Mouse (Mus musculus) heart, postnatal 4 days (tissue): ENCODE measurements around the gene Peli1. TPM values are rescaled to one million over a fixed set of nuclear protein-coding genes. Genes with fewer than 3 reads are reported as not detected.

Experiments used
- DNase-seq: peaks from one replicate; pipeline ENCODE4 v3.0.0; 2021
- total RNA-seq, 2 experiments: library from RNA; stranded (reverse); gene quantifications; 2 replicates each; pipeline ENCODE4 v1.2.3; 2021

The Peli1 gene
- total RNA-seq: 10 to 100 TPM; 23.4 to 25.0 TPM

DNA sequence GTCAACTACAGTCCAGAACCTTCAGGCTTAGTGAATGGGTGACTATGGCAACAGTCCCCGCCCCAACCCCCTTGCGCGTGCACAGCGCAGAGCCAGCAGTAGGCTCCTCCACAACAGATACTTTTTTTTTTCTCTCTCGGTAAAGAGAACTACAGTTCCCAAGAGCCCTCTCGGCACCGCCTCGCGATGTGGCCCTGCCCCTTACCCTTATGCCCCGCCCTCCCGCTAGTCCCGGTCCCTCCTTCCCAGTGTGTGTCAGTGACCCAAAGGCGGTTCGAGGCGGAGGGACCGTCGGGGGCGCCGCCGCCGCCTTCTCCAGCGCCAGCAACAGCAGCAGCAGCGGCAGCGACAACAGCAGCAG lies at the start of gene Peli1:
Gene Peli1 (plus strand): TSS at position 225 of the 361 bp plus-strand sequence.
- DNase-seq: peak; percentile 96

DNA sequence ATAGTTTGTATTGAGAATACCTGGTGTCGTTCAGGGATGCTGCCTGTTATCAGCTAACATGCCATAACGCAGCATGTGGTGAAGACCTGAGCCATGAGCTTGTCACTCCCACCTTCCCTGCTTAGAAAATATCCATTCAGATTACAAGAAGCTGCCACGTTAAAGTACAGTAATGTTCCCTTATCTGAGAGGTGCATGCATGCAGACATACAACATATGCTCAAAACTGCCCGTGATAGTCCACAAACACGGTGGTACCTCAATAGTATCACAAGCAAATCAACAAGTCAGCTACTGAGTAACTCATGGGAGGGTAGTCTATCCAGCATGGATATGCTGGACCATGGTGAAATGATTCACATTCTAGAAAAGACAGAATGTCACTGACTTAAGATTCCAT lies 48.5 kb upstream of the Peli1 start:
- no peak for DNase-seq

DNA sequence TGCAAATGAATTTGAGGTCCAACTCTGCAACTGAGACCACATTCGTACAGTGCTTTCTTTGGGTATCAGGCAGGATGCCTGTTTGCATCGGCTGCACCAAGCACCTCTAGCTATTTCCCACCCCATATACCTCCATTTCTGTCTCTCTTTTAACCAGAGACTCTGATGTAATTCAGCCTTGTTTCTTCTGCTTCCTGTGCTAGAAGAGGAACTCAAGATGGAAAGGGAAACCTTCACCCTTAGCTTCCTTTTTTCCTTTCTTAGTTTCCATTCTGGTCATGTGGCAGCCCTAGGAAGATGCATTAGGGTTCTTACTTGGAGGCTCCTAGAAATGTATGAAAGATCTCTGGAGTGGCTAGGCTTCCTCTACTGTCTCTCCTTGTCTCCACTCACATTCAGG lies 44.9 kb upstream of the Peli1 start:
- no peak for DNase-seq

DNA sequence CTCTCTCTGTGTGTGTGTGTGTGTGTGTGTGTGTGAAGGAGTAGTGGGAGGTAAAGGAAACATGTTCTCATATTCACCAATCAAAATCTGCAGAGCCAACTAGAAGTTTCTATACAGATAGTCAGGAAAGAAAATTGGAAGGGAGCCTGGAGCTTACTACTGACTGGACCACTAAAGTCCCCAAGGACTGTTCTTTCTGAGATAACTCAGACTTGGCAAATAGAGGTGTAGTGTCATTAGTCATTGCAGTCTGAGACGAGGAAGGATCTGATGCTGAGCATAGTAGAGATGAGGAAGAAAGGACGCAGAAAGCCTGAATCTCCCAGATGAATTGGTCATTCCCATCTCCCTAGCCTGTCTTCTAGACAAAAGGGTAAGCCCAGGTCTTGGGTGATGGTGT lies 43.2 kb upstream of the Peli1 start:
- DNase-seq: no peak

DNA sequence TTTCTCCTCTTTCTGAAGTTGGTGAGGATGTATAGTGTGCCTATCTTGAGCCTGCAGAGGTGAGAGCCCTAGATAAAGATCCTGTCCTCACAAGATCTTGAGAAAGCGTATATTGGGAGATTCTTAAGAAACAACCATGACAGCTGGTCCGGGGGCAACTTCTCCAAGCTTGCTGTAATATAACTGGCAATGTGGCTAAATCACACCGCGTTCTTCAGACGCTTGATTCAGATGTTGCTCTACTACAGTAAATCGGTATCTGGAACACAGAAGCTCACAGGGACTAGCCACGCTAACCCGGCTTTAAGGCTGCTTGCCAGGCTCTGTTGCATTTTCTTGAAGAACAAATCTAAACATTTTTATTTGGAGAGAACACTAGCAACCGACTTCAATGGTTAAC lies 39.4 kb upstream of the Peli1 start:
- DNase-seq: no peak

DNA sequence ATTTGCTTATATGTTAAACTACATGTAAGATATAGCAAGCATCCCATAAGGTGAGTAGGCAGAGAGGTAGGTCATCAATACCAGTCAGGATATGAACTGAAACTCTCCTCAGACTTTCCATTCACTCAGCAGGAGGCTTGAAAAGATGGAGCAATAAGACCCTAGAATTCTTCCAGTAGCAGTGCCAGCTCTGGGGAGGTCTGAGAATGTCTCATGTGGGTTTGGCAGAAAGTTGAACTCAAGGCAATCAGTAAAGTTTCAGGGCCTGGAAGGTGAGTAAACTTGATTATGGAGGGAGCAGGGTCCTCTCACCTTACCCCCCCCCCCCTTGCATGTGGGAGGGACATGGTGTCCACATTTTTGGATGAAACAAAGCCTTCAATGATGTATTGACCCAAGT lies 36.5 kb upstream of the Peli1 start:
- no peak for DNase-seq

DNA sequence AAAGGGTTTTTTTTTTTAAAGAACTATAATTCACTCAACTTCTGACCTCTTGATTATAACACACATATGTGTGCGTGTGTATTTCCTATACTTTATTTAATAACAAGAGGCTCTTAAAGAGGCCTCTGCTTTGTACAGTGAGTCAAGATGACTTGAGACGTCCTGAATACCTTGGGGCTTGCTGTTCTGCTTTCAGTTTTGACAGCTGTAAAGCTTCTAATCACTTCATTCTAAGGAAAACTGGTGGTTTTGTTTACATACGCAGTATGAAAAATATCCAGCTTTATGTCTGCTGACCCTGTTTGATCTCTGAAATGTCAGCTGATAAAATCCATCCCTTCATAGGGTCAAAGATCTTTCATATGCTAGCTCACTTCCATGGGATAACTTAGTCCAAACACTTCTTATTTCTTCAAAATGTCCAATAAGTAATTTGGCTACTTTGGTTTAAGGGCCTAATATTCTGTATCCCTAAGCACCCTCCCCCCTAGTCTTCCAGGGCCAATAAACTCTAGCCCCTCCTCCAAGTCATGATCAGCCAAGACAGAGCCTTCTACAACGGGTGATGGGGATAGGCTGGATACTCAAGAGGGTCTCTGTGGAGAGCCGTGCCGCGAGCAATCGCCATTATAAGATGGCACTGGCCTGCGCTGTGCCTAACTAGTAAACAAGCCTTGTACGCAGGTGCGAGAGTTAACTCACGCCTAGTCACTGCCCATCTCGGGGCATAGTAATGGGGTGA lies 34.8 kb upstream of the Peli1 start:
- DNase-seq: no peak

DNA sequence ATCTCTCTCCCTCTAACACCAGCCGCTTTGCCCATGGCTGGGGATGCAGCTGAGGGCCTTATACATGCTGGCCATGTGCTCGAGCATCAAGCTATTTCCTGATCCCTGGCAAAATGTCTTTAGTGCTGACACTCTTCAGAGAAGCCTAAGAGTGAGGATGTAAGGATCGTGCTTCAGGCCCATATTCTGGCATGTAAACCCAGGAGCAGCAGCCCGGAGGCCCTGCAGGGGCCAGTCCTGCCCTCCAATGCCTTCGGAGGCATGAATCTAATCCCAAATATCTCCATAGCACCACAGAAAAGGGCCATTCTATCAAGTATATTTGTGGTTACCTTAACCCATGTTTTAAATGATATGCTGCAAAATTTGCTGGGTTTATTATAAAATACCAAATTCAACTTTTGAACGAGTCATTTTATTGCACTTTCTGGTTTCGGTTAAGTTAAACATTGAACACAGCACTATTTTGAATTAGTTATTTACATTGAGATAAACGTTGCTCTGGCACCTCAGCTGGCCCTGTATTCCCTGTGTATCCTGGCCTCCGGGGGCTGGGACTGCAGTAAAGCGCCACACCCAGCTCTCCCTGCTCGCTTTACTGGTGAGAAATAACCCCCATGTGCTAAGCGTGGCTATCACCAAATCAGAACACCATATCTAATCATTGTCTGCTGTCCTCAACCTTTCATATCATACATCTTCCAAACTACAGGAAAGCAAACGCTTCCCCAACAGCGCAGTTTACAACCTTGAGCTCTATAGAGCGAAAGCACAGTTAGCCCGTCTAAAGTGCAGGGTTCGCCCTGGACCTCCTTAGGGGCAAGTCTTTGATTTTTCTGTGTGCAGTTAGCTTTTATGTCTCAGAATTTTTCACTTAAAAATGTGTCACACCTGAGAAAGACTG lies 33.3 kb upstream of the Peli1 start:
- DNase-seq: no peak

DNA sequence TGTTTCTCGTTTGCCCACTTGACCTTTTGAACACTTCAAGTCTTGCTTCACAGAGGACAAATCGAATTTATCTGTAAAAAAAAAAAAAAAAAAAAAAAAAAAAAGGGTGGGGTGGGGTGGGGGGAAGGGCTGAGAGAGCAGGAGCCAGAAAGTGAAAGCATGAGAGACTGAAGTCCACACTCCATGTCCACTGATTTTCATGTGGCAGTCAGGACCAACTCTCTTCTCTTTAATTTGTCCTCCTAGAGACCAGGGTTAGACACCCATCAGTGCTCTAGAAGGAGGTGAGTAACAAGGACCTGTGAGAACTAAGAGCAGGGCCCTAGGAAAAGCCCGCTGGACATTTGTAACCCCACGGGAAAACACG lies 32.7 kb upstream of the Peli1 start:
- DNase-seq: no peak

DNA sequence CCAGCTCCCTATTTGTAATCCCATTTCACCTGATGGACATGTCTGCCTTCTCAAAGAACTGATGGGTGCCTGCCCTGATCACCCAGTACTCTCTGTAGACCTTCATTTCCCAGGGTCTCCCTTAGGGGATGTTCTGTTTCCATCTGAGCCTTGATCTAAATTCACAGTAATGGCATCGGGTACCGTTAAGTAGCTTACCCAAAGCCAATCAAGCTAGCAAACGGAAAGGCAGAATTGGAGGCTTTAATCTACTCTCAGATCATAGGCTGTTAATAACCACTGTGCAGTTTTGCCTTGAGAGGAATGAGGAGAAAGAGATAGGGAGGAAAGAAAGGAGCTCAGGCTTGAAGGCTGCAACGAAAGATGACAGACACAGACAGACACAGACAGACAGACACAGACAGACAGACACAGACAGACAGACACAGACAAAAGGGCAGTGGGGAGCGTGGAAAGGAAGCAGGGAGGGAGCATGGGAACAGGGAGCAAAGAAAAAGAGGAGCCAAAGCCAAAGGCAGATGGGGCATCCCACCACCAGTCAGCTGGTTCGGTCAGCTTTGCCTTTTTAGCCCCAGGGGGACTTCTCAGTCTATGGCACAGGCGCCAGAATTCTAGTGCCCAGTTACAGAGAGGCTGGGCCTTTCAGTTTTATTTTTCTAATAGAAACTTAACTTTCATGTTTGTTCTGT lies 30.6 kb upstream of the Peli1 start:
- no peak for DNase-seq

DNA sequence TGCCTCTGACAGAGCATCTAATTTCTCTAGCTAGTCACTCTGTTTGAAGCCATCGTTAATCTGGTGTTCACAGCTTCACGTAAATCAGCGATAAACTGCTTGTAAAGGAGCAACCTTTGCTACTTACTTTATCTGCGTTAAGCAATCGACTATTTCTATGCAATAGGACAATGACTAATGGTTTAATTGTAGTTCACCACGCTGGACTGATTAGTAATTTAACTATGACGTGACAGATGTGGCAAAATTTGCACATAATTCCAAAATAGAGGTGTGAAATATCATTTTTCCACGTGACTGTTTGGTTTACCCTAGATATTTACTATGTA lies 30.1 kb upstream of the Peli1 start:
- no peak for DNase-seq

DNA sequence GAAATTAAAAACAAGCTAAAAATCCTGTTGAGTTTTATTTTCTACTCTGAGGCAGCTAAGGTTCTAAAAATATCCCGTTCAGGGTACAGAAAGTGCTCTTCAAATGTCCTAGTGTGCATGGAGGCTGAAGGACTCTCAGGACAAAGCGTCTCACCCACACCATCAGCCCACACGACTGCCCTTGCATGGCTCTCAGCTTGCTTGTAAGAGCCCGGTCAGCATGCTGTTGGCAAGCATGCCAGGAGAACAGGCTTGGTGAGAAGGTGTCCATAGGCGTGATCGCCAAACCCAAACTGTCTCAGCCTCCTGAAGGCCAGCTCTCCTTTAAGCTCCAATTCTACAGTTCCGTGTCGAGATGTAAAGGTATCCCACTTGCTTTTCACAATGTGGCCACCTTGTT lies 29.7 kb upstream of the Peli1 start:
- peak; percentile 19 for DNase-seq

DNA sequence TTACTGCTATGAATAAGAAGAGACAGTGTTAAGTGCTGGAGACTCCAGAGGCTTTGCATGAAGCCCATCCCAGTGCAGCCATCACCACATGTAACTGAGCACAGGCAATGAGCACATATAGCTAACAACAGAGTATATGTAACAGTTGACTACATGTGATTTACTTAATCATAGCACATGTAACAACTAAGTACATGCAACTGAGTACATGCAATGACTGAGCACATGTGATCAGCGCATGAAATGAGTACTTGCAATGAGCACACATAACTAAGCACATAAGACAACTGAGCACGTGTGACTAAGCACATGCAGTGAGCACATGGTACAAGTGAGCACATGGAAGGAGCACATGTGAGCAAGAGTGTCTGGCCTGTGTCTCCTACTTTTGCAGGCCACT lies 29.0 kb upstream of the Peli1 start:
- DNase-seq: no peak

DNA sequence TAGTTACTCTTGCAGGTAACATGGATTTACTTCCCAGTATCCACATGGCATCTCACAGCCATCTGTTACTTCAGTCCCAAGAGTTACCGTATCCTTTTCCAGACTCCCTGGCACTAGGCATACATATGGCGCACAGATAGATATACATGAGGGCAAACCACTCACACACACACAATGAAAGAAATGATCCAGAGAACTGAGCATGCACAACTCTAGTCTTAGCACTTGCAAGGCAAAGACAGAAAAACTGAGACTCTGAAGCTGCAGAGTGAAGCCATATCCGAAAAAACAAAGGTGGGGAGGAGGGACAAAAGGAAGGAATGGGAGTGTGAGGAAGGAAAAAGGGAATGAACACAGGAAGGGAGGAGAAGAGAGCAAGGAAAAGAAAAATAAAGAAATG lies 27.8 kb upstream of the Peli1 start:
- no peak for DNase-seq

DNA sequence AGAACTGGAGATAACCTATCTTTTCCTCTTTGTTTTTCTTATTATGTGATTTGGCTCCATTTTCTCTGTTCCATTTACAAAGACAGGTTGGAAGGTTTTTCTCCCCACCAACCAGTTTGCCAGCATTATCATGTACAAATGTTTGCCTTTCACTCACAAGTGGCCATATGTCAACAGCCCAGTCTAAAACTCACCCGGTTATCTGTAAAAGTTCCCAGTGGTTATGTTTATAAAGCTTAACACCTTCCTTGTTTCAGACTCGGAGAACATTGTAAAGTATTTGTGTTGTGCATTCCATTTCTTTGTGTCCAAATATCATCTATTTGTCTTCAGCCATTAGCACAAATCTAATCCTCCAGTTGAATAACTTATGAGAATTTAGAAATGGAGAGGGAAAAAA lies 11.7 kb upstream of the Peli1 start:
- DNase-seq: no peak

DNA sequence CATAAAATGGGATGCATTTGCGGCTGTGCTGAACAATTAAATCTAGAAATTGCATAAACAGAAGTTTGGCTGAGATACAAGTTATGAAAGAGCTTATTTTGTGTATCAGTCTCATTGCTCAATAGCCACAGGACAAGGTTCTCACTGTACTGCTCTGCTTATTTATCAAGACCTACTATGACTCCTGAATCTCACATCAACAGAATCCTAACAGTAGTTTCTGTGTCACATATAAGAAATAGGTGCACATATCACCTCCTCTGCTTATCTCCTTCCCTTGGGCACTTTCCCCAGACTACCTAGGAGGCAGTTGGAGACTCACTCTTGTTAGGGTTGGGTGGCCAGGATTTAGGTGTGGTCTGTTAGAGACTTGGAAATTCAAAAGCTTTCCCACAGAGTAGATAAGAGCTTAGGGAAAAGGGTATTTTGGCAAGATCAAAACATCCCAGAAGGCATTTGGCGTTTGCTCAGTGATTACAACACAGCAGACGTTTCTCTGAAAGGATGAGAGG lies 11.2 kb upstream of the Peli1 start:
- no peak for DNase-seq

DNA sequence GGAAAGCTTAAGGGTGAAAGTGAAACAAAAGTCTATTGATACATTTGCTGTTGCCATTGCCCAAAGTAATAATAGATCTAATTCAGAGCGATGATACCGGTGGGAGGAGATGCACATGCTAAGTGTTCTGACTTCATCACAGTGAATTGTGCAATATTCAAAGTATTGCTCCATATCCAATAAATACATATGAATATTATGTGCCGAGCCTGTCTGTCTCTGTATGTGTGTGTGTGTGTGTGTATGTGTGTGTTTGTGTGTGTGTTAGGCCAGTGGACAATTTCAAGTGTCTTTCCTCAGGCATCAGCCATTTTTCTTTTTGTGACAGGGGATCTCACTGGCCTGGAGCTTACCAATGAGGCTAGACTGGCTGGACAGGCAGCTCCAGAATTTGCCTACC lies 9.9 kb upstream of the Peli1 start:
- DNase-seq: no peak

DNA sequence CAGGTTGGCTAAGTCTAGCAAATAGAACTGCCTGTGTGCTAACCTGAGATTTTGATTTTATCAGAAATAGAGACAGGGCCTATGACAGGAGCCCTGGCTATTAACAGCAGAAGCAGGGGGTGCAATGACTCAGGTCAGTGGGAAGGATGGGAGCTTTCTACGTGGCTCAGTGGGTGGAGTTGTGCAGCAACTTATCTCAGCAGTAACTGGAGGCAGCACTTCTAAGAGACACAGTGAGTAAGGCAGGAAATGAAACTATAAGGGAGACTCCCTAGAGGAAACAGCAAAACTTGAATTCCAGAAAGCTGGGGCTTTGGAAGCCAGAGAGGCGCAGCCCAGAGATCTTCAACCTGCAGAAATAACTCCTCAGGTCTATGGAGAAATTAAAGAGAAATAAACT lies 8.4 kb upstream of the Peli1 start:
- peak; percentile 20 for DNase-seq

DNA sequence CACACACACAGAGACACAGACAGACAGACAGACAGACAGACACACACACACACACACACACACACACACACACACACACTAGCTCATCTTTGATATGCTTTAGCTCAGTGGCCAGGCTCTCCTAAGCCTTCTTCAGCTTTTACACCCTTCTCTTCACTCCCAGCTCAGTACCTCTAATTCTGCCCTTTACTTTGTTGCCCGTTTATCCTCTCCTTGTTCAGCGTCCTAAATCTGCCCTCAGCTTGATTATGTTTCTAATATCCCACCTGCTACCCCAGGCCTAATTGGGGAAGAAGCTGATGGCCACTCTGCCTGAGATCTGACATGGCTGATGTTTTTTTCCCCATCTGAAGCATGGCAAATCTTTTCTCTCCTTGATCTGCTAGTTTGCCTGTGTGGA lies 2.7 kb upstream of the Peli1 start:
- DNase-seq: no peak

DNA sequence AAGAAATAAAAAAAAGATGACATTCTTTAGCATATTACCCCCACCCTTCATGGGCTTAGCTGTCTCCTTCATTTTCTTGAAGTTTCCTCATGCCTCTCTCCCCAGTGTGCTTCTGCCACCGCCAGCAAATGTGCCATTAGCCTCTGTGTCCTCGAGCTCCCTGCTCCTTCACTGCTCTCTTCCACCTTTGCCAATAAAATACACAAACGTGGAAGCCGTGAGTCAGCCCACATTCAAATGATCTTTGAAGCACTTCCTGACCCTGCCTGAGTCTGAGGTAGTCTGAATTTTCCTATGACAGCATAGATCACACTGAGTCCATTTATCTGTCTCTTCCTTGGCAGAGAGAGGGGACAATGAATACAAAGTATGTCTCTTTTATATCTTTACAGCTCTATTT lies 1.5 kb upstream of the Peli1 start:
- no peak for DNase-seq

DNA sequence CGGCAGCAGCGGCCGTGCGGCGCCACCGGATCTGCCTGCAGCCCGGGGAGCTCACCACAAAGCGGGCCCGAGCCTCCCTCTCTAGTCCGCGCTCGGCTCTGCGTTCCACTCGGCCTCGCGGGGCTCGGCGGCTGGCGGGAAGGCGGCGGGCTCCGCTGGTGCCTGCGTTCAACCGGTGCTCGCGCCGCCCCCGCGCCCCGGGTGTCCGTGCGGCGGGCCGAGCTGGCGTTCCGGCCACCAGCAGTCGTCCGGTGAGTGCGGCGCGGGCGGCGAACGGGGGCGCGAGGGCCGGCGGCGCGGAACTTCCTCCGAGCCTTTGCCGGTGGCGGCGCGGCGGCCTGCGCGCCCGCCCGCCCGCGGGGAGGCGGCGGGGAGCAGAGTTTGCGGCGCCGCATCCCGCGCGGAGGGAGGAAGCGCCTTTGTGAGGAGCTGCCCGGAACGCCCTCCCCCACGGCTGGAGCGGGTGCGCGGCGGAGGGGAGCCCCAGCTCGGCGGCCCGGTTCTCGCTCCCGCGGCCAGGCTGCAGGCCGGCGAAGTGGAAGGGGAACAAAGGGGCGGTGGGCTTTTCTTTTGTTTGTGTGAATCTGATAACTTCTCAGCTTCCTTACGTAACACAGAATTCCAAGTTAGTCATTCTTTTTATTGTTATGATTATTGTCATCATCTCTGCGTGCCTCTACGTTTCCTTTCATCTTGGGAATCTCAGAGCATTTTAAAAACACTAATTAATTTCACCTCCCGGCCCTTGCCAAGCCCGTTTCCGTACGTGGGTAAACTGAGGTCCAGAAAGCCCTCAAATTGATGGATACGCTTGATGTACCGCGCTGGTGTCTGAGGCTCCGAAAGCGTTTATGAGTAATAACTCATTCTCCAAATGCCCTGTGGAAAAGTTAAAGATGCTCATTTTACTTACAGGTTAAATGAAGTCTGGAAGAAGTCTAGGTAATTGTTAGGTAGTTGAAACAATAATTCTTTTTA lies 626 bp downstream of the Peli1 start:
- DNase-seq: peak; percentile 75

DNA sequence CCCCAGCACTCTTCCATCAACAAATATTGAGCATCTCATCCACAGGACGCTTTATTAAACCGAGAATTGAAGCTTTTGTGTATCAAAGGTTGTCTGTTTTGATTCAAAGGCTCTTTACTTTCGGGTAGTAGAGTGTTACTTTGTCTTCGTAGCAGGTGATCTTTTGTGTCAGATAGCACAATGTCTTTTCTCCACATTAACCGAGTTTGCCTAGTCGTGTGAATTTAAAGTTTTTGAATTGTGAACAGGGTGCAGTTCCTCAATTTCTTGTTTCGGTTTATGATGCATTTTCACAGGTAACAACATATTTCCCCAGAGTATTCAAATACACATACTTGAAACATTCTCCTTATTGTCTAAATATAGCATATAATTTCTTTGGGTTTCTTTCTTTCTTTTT lies 1.5 kb downstream of the Peli1 start:
- DNase-seq: no peak
